Mouse (Mus musculus): ENCODE measurements around the gene Slc4a7. TPM values are rescaled to one million over a fixed set of nuclear protein-coding genes. Genes with fewer than 3 reads are reported as not detected.

The Slc4a7 gene
- polyA plus RNA-seq, 1 experiment from 2014 or later, result 33.1 TPM

DNA sequence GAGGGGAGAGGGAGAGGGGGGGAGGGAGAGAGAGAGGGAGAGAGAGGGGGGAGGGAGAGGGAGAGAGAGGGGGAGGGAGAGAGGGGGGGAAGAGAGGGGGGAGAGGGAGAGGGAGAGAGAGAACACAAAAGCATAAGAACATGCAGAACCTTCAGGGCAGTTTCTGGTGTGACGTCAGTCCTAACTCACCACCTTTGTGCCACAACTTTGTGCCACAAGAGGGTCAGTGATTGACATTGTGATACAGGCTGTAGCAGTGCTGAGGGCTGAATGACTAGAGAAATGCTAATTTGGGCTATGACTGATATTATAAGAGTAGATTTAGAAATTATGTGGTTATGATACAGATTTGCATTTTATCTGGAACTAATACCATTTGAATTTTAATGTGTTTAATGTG, 5.0 kb downstream of the Slc4a7 start:
- 29% methylated on average over 1 of the region's 1 CpGs for WGBS
- Histone ChIP-seq H3K4me3 (no peak overlapping the region), H3K27ac (no peak overlapping the region), H3K36me3 (replicated peaks) (peaks cover 2% of the 10 kb centered on the region; the same call in 1 of the 2 replicates), H3K27me3 (replicated peaks) (no peaks in the 10 kb centered on the region), H3K4me2 (no peak overlapping the region), H3K4me1 (peaks cover 23% of the 10 kb centered on the region), H3K9ac (no peak overlapping the region), H3K9me3 (no peaks in the 10 kb centered on the region)
- ATAC-seq (replicated peaks), result no peak

DNA sequence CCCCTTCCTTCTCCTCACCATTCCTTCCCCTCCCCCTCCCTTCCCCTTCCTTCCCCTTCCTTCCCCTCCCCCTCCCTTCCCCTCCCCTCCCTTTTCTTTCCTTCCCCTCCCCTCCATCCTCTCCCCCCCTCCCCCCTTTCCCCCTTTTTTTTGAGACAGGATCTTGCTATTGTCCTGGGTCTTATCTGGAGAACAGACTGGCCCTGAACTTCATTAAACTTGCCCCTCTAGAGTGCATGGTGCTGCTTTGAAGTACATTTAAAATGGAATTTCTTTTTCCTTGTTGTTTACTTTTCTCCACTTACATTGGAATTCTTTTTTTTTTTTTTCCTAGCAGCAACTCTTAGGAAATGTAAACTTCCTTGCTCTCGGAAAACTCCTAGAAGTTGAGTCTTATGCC, 6.9 kb downstream of the Slc4a7 start:
- Histone ChIP-seq H3K27ac (no peak overlapping the region), H3K4me3 (no peak overlapping the region), H3K27me3 (replicated peaks) (no peaks in the 10 kb centered on the region), H3K36me3 (replicated peaks) (peaks cover 2% of the 10 kb centered on the region; the same call in 1 of the 2 replicates), H3K4me1 (peaks cover 22% of the 10 kb centered on the region), H3K9me3 (no peaks in the 10 kb centered on the region), H3K4me2 (no peak overlapping the region), H3K9ac (no peak overlapping the region)
- WGBS, result 83% methylated on average over 1 of the region's 1 CpGs
- no peak for ATAC-seq (replicated peaks)

DNA sequence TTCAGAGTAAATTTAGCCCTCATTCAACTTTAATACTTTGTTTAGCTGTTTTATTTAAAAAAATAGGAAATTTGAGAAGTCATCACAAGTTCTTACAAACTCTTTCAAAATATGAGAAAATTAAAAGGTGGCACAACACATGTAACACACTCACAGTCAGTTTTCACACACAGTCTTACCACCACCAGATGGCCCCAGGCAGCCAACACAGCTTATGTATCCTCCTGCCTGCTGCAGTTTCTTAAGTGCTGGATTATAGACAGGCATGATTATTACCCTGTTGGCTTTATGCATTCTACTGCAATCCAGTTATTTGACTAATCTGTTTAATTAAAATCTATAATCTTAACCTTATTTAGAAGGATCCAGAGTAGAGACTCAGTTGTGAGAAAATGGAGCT, 12.1 kb downstream of the Slc4a7 start:
- peaks cover 3% of the 10 kb centered on the region; the same call in 1 of the 2 replicates for H3K4me1 ChIP-seq
- 0 out of 2 replicates have a peak, but pooled peaks cover 2% of the 10 kb centered on the region for H3K36me3 ChIP-seq (replicated peaks)
- H3K27ac ChIP-seq, result no peak overlapping the region
- H3K9me3 ChIP-seq, result no peaks in the 10 kb centered on the region
- H3K9ac ChIP-seq, result no peak overlapping the region
- no peak overlapping the region for H3K4me3 ChIP-seq
- H3K27me3 ChIP-seq (replicated peaks), result no peaks in the 10 kb centered on the region
- 0 out of 2 replicates have a peak, but pooled peaks have one; percentile 51 for ATAC-seq (replicated peaks)
- no peak overlapping the region for H3K4me2 ChIP-seq

DNA sequence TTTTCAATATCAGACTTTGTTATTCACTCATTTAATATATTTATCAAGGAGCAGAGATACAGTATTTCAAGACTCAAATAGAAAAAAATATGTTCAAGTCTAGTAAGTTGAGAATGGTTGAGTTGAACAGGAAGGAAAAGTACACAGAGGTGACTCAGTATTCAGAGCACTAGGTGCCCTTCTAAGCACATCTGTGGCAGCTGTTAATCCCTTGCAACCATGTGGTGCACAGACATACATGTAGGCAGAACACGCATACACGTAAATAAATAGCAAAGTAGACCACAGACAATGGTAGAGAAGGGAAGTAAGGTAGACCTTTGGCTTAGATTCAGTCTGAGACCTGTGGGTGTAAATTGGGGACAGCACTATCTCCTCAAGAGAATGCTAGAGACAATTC, 13.7 kb downstream of the Slc4a7 start:
- ATAC-seq (replicated peaks), result no peak
- Histone ChIP-seq H3K9me3 (no peaks in the 10 kb centered on the region), H3K4me2 (no peak overlapping the region), H3K4me3 (no peak overlapping the region), H3K36me3 (replicated peaks) (0 out of 2 replicates have a peak, but pooled peaks cover 1% of the 10 kb centered on the region), H3K27ac (no peak overlapping the region), H3K9ac (no peak overlapping the region), H3K4me1 (peaks cover 3% of the 10 kb centered on the region; the same call in 1 of the 2 replicates), H3K27me3 (replicated peaks) (no peaks in the 10 kb centered on the region)
- 91% methylated on average over 2 of the region's 2 CpGs for WGBS

- no peak overlapping the region for H3K9ac ChIP-seq
- WGBS, result 69% methylated on average over 6 of the region's 6 CpGs
- H3K27ac ChIP-seq, result no peak overlapping the region
- H3K36me3 ChIP-seq (replicated peaks), result no peaks in the 10 kb centered on the region
- H3K4me3 ChIP-seq, result no peak overlapping the region
- ATAC-seq (replicated peaks), result no peak
- H3K4me2 ChIP-seq, result no peak overlapping the region
- H3K27me3 ChIP-seq (replicated peaks), result no peaks in the 10 kb centered on the region
- H3K9me3 ChIP-seq, result no peaks in the 10 kb centered on the region
- H3K4me1 ChIP-seq, result peaks cover 3% of the 10 kb centered on the region; the same call in 1 of the 2 replicates
Measured at GRCm38 (mm10) chr14:14716843-14717242, 14.8 kb downstream of the Slc4a7 start.

DNA sequence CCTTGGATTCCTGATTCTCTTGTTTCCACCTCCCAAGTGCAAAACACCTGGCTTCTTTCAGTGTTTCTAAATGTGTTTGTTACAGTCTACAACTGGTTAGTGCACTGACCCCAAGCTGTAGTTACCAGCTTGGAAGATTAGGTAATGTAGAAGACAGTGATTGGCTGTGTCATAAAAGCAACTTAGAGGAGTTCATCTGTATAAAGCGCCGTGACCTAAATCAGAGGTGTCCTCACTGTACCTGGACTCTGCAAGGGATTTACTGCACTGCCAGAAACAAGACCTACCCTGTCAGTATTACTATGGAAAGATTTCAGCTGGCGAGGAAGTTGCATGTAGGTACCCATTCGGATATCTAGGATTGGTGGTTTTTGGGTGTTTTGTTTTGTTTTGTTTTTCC, 16.5 kb downstream of the Slc4a7 start:
- no peaks in the 10 kb centered on the region for H3K27me3 ChIP-seq (replicated peaks)

GRCm38 (mm10) chr14:14781169-14781568, 79.1 kb downstream of the Slc4a7 start:
- 97% methylated on average over 2 of the region's 2 CpGs for WGBS
- no peaks in the 10 kb centered on the region for H3K27me3 ChIP-seq (replicated peaks)
- H3K27ac ChIP-seq, result no peak overlapping the region
- H3K4me1 ChIP-seq, result no peaks in the 10 kb centered on the region
- no peak overlapping the region for H3K9ac ChIP-seq
- H3K36me3 ChIP-seq (replicated peaks), result peaks cover 20% of the 10 kb centered on the region
- no peak overlapping the region for H3K4me2 ChIP-seq
- no peaks in the 10 kb centered on the region for H3K9me3 ChIP-seq
- ATAC-seq (replicated peaks), result no peak
- H3K4me3 ChIP-seq, result no peak overlapping the region

More for the DNA sequence above, 16.5 kb downstream of the Slc4a7 start:
- Histone ChIP-seq H3K9me3 (no peaks in the 10 kb centered on the region), H3K27ac (no peak overlapping the region), H3K9ac (no peak overlapping the region), H3K4me3 (no peak overlapping the region), H3K4me1 (peaks cover 3% of the 10 kb centered on the region; the same call in 1 of the 2 replicates), H3K36me3 (replicated peaks) (no peaks in the 10 kb centered on the region), H3K4me2 (no peak overlapping the region)
- WGBS, result 94% methylated on average over 4 of the region's 4 CpGs
- no peak for ATAC-seq (replicated peaks)

DNA sequence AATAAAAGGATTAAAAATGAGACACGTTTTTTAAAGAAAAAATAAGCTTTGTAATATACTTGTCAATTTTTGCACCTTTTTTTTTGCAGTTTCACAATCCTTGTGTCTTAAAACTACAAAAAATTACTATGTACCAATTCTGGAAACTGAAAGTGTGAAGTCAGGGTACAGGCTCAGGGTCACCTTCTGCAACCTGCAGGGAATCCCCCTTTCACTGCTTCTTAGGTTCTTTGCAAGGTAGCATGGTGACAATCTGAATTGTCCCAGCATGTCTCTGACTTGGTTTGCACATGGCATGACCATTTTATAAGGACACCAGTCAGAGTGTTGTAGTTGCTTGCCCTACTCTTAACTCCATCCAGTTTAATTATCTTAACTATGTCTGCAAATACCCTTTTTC, 82.1 kb downstream of the Slc4a7 start:
- WGBS, result 89% methylated on average over 1 of the region's 1 CpGs
- H3K9me3 ChIP-seq, result no peaks in the 10 kb centered on the region
- no peak overlapping the region for H3K27ac ChIP-seq
- H3K4me1 ChIP-seq, result no peaks in the 10 kb centered on the region
- H3K9ac ChIP-seq, result no peak overlapping the region
- no peaks in the 10 kb centered on the region for H3K27me3 ChIP-seq (replicated peaks)
- H3K4me2 ChIP-seq, result no peak overlapping the region
- peaks cover 15% of the 10 kb centered on the region for H3K36me3 ChIP-seq (replicated peaks)
- no peak for ATAC-seq (replicated peaks)
- H3K4me3 ChIP-seq, result no peak overlapping the region

DNA sequence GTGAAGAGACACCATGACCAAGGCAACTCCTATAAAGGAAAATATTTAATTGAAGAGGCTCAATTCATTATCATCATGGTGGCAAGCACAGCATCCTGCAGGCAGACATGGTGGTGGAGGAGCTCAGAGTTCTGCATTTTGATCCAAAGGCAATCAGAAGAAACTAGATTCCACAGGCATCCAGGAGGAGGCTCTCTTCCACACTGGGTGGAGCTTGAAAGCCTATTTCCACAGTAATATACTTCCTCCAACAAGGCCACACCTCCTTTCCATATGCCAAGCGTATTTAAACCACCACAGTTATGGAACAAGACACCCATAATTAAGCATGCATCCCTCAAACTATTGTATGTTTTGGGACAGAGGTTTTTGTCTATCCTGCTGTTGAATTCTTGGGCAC, 84.9 kb downstream of the Slc4a7 start:
- WGBS, result 100% methylated on average over 1 of the region's 1 CpGs
- no peaks in the 10 kb centered on the region for H3K9me3 ChIP-seq
- no peak overlapping the region for H3K27ac ChIP-seq
- peaks cover 17% of the 10 kb centered on the region for H3K36me3 ChIP-seq (replicated peaks)
- H3K9ac ChIP-seq, result no peak overlapping the region
- H3K4me3 ChIP-seq, result no peak overlapping the region
- H3K4me1 ChIP-seq, result no peaks in the 10 kb centered on the region
- H3K27me3 ChIP-seq (replicated peaks), result no peaks in the 10 kb centered on the region
- H3K4me2 ChIP-seq, result no peak overlapping the region
- no peak for ATAC-seq (replicated peaks)

- Histone ChIP-seq H3K9me3 (no peaks in the 10 kb centered on the region), H3K36me3 (replicated peaks) (peaks cover 17% of the 10 kb centered on the region), H3K4me3 (no peak overlapping the region), H3K27me3 (replicated peaks) (no peaks in the 10 kb centered on the region), H3K27ac (no peak overlapping the region), H3K4me1 (no peaks in the 10 kb centered on the region), H3K9ac (no peak overlapping the region), H3K4me2 (no peak overlapping the region)
- 81% methylated on average over 4 of the region's 4 CpGs for WGBS
- no peak for ATAC-seq (replicated peaks)
Measured at GRCm38 (mm10) chr14:14789840-14790470, 87.9 kb downstream of the Slc4a7 start.

GRCm38 (mm10) chr14:14799861-14800260, 97.8 kb downstream of the Slc4a7 start:
- Histone ChIP-seq H3K4me3 (no peak overlapping the region), H3K27ac (no peak overlapping the region), H3K9ac (no peak overlapping the region), H3K4me1 (no peaks in the 10 kb centered on the region), H3K9me3 (no peaks in the 10 kb centered on the region), H3K27me3 (replicated peaks) (no peaks in the 10 kb centered on the region), H3K36me3 (replicated peaks) (peaks cover 3% of the 10 kb centered on the region; the same call in 1 of the 2 replicates), H3K4me2 (no peak overlapping the region)
- ATAC-seq (replicated peaks), result no peak
- WGBS, result 88% methylated on average over 5 of the region's 5 CpGs

DNA sequence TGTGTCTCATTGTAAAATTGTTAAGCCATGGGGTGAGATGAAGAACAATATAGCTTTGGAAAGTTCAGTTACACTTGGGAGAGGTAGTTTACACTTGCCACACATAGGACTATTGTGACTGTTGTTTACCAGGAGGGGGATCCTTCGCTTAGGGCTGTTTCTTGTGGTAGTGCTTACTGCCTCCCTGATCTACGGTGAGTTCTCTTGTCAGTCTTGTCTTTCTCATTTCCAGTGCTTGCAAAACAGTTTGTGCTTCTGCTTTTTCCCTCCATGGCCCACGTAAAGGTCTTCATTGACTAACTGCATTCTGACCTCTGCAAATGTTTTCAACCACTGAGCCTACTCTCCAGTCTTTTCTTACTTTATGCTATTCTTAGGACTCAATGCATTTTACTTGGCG, 98.3 kb downstream of the Slc4a7 start:
- H3K4me2 ChIP-seq, result no peak overlapping the region
- H3K27me3 ChIP-seq (replicated peaks), result no peaks in the 10 kb centered on the region
- no peak overlapping the region for H3K27ac ChIP-seq
- H3K9me3 ChIP-seq, result no peaks in the 10 kb centered on the region
- 97% methylated on average over 4 of the region's 4 CpGs for WGBS
- no peak overlapping the region for H3K9ac ChIP-seq
- ATAC-seq (replicated peaks), result no peak
- no peaks in the 10 kb centered on the region for H3K4me1 ChIP-seq
- peaks cover 3% of the 10 kb centered on the region; the same call in 1 of the 2 replicates for H3K36me3 ChIP-seq (replicated peaks)
- H3K4me3 ChIP-seq, result no peak overlapping the region

DNA sequence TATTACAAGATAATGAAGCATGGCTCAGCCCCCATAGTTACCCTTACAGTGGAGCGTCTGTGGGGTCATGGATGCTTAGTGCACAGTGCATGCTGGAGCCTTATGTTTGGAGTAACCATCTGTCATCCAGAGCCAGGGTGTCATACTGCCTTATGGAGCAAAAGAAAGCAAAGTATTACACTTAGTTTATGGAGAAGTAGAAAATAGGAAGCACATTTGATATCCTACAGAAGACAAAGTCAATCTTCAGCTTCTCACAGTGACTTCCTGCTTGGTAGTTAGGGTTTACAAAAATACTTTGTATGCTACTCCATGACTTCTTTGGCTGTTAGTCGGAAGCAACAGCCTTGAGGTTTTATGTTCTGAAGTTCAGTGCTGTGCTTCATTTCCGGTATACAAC, 98.7 kb downstream of the Slc4a7 start:
- H3K27me3 ChIP-seq (replicated peaks), result no peaks in the 10 kb centered on the region
- WGBS, result 93% methylated on average over 3 of the region's 3 CpGs
- no peak for ATAC-seq (replicated peaks)
- peaks cover 3% of the 10 kb centered on the region; the same call in 1 of the 2 replicates for H3K36me3 ChIP-seq (replicated peaks)
- no peak overlapping the region for H3K4me2 ChIP-seq
- H3K4me1 ChIP-seq, result no peaks in the 10 kb centered on the region
- no peak overlapping the region for H3K27ac ChIP-seq
- H3K9ac ChIP-seq, result no peak overlapping the region
- H3K9me3 ChIP-seq, result no peaks in the 10 kb centered on the region
- H3K4me3 ChIP-seq, result no peak overlapping the region

Measured in midbrain, embryonic 15.5 days (tissue).